In the genomic region with DNA sequence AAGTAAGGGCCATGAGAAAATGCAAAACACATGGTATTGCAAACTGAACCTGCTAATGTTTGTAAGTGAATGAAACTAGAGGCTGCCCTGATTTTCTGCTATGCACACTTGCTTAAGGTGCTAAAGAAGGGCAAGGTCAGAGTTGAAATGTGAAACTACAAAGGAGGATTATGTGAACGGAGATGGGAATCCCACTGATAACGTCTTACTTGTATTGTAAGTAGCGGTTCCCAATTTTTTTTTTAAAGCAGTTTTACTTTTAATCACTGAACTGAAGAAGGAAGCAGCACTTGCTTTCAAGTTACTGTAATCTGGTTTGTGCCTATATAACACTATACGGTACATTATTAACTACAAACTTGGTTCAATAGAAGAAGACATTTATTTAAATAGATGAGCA, we compare ENCODE assay signal across 8 mouse cellular contexts. TPM values are rescaled to one million over a fixed set of nuclear protein-coding genes. Genes with fewer than 3 reads are reported as not detected.
DNase-seq lines count a peak whose midpoint lies in the region; ATAC-seq and TF ChIP-seq lines count a peak whose summit lies in the region.

No protein-coding gene starts in this region.

- H3K36me3 ChIP-seq in kidney, embryonic 15.5 days = no peaks in the 10 kb centered on the region
- no peaks in the 10 kb centered on the region for H3K36me3 ChIP-seq in intestine, embryonic 16.5 days (ENCODE audit: control insufficient read depth, insufficient read depth, low read length)
- no peaks in the 10 kb centered on the region for H3K36me3 ChIP-seq in midbrain, embryonic 15.5 days (replicated peaks)

- H3K27me3 ChIP-seq in kidney, embryonic 15.5 days = no peaks in the 10 kb centered on the region
- no peaks in the 10 kb centered on the region for H3K27me3 ChIP-seq in intestine, embryonic 16.5 days (replicated peaks; ENCODE audit: control insufficient read depth, insufficient read depth, low read length)
- no peaks in the 10 kb centered on the region for H3K27me3 ChIP-seq in midbrain, embryonic 15.5 days (replicated peaks)

- no peak for TF ChIP-seq POLR2A in embryonic fibroblast, embryonic 13.5 days (IDR thresholded peaks at IDR 0.05; ENCODE audit: low read depth, low read length)

- ATAC-seq in kidney, embryonic 15.5 days (replicated peaks; ENCODE audit: low FRiP score) = no peak
- no peak for ATAC-seq in intestine, embryonic 16.5 days
- ATAC-seq in midbrain, embryonic 15.5 days (replicated peaks) = no peak
- no peak for ATAC-seq in megakaryocyte progenitor cell, adult 5-6 weeks (replicated peaks; ENCODE audit: poor library complexity)

- intact Hi-C loops in left cerebral cortex, postnatal 10 days (cut with DNase I) = loop anchor here (5.0 kb wide), 1 partner anchor 57 kb away; no protein-coding TSS in a partner anchor

- DNase-seq in kidney, postnatal 14 days = no peak
- DNase-seq in left cerebral cortex, postnatal 10 days (ENCODE audit: extremely low spot score in 1 of 2, low spot score in 2 of 2) = no peak
- no peak for DNase-seq in layer of hippocampus, postnatal 14 days (ENCODE audit: low spot score in 2 of 2)

- no peak for TF ChIP-seq CTCF in embryonic fibroblast, embryonic 13.5 days (IDR thresholded peaks at IDR 0.05; ENCODE audit: borderline replicate concordance, insufficient read depth, low read length)

- WGBS in kidney, embryonic 15.5 days = 66% methylated on average over 4 of the region's 4 CpGs
- WGBS in intestine, embryonic 16.5 days = 68% methylated on average over 4 of the region's 4 CpGs
- WGBS in midbrain, embryonic 15.5 days = 44% methylated on average over 4 of the region's 4 CpGs

- H3K9me3 ChIP-seq in kidney, embryonic 15.5 days (replicated peaks) = no peaks in the 10 kb centered on the region
- no peaks in the 10 kb centered on the region for H3K9me3 ChIP-seq in intestine, embryonic 16.5 days (ENCODE audit: control insufficient read depth, low read length)
- H3K9me3 ChIP-seq in midbrain, embryonic 15.5 days = no peaks in the 10 kb centered on the region

- peak overlapping the region; percentile 87; the same call in 1 of the 2 replicates for H3K4me3 ChIP-seq in kidney, embryonic 15.5 days (replicated peaks)
- peak overlapping the region; percentile 73; the same call in 1 of the 2 replicates for H3K4me3 ChIP-seq in embryonic fibroblast, embryonic 13.5 days (ENCODE audit: insufficient read depth, low read length)
- H3K4me3 ChIP-seq in intestine, embryonic 16.5 days (ENCODE audit: low read length) = peak overlapping the region; percentile 88
- H3K4me3 ChIP-seq in midbrain, embryonic 15.5 days = peak overlapping the region; percentile 86

- peaks cover 18% of the 10 kb centered on the region for H3K4me1 ChIP-seq in kidney, embryonic 15.5 days
- no peaks in the 10 kb centered on the region for H3K4me1 ChIP-seq in embryonic fibroblast, embryonic 13.5 days (ENCODE audit: control insufficient read depth, insufficient read depth, low read length)
- peaks cover 16% of the 10 kb centered on the region for H3K4me1 ChIP-seq in intestine, embryonic 16.5 days (ENCODE audit: control insufficient read depth, insufficient read depth, low read length)
- H3K4me1 ChIP-seq in midbrain, embryonic 15.5 days = peaks cover 27% of the 10 kb centered on the region

- no peak overlapping the region for H3K9ac ChIP-seq in kidney, embryonic 15.5 days
- H3K9ac ChIP-seq in intestine, embryonic 16.5 days (ENCODE audit: low read depth, low read length) = no peak overlapping the region
- H3K9ac ChIP-seq in midbrain, embryonic 15.5 days = no peak overlapping the region

- no peak overlapping the region for H3K27ac ChIP-seq in kidney, embryonic 15.5 days
- H3K27ac ChIP-seq in embryonic fibroblast, embryonic 13.5 days (ENCODE audit: insufficient read depth, low read length) = no peak overlapping the region
- no peak overlapping the region for H3K27ac ChIP-seq in intestine, embryonic 16.5 days (ENCODE audit: low read length)
- H3K27ac ChIP-seq in midbrain, embryonic 15.5 days = no peak overlapping the region

- H3K4me2 ChIP-seq in kidney, embryonic 15.5 days = peak overlapping the region; percentile 91
- H3K4me2 ChIP-seq in intestine, embryonic 16.5 days (ENCODE audit: low read depth, low read length) = peak overlapping the region; percentile 98
- peak overlapping the region; percentile 98 for H3K4me2 ChIP-seq in midbrain, embryonic 15.5 days

RNA-seq across cellular contexts. Expression of a gene that starts 2.1 kb away (rescaled TPM):
- 10.8 and 12.1 TPM in 2 replicates for polyA plus RNA-seq in kidney, embryonic 15.5 days (2015; fragmentation: Nextera tagmentation; extraction: Ambion mirVana)
- 4.4 and 5.8 TPM in 2 replicates for polyA plus RNA-seq in embryonic fibroblast, embryonic 13.5 days (2011; ENCODE audit: insufficient read length, low read depth, missing spikeins)
- polyA plus RNA-seq in intestine, embryonic 16.5 days (2015; fragmentation: Nextera tagmentation; extraction: Ambion mirVana) = 11.2 and 11.7 TPM in 2 replicates
- polyA plus RNA-seq in midbrain, embryonic 15.5 days (2015; fragmentation: Nextera tagmentation; extraction: Ambion mirVana) = 17.5 and 19.0 TPM in 2 replicates
- total RNA-seq in megakaryocyte progenitor cell, adult 5-6 weeks (2015) = 10.0 and 19.3 TPM in 2 replicates
- total RNA-seq in megakaryocyte progenitor cell, adult 5-6 weeks (2017) = 11.5 and 19.2 TPM in 2 replicates
- 10 to 100 TPM; 12.0 to 13.7 TPM for total RNA-seq in left cerebral cortex, postnatal 10 days (2021)
- total RNA-seq in layer of hippocampus, postnatal 14 days (2021) = 10 to 100 TPM in 1 of 2 experiments, 1 to 10 TPM in 1; 9.2 to 10.1 TPM

RNA-seq across cellular contexts. Expression of a gene that starts 2.2 kb away (rescaled TPM):
- 52.2 and 55.2 TPM in 2 replicates for polyA plus RNA-seq in kidney, embryonic 15.5 days (2015; fragmentation: Nextera tagmentation; extraction: Ambion mirVana)
- polyA plus RNA-seq in embryonic fibroblast, embryonic 13.5 days (2011; ENCODE audit: insufficient read length, low read depth, missing spikeins) = 30.1 and 31.4 TPM in 2 replicates
- polyA plus RNA-seq in intestine, embryonic 16.5 days (2015; fragmentation: Nextera tagmentation; extraction: Ambion mirVana) = 24.6 and 25.6 TPM in 2 replicates
- polyA plus RNA-seq in midbrain, embryonic 15.5 days (2015; fragmentation: Nextera tagmentation; extraction: Ambion mirVana) = 11.5 and 13.4 TPM in 2 replicates
- total RNA-seq in megakaryocyte progenitor cell, adult 5-6 weeks (2015) = 2.5 and 5.6 TPM in 2 replicates
- 10.2 and 10.6 TPM in 2 replicates for total RNA-seq in megakaryocyte progenitor cell, adult 5-6 weeks (2017)
- 1 to 10 TPM; 8.2 to 9.5 TPM for total RNA-seq in left cerebral cortex, postnatal 10 days (2021)
- total RNA-seq in layer of hippocampus, postnatal 14 days (2021) = 10 to 100 TPM in 1 of 2 experiments, 1 to 10 TPM in 1; 9.7 to 12.6 TPM
